Comparison of ENCODE assay signal across 9 mouse cellular contexts in the genomic region with DNA sequence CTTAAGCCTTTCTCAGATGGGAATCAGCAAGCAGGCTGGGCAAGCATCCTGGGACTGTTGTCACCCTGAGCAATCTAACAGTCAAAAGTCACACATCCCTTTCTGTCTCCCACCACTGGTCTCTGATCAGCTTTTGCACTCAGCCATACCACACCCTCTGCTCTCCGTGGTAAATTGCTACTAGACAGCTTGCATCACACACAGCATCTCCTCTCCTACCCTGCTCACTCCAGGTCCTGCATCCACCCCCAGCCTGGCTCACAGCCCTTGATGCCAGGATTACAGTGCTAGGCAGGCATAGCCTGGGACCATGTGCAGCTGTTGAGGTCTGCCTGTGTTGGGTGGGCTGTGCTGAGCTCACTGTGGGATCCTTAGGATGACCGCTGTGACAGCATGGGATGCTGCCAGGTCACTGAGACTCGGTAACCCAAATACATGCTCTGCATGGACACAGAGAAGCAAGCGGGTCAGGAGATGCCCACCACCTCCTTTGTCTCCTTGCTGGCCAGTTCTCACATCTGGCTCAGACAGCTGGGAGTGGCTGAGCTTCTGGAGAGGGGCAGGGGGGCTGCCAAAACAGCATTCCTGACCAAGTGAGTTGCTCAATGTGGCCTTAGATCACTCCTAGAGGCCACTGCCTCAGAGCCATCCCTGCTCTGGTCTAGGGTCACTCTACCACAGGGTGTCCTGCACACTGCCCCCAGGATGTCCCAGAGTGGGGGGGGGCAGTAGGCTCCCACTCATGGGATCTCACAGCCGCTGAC. TPM values are rescaled to one million over a fixed set of nuclear protein-coding genes. Genes with fewer than 3 reads are reported as not detected.
DNase-seq lines count a peak whose midpoint lies in the region; ATAC-seq and TF ChIP-seq lines count a peak whose summit lies in the region.
"Had no signal": no experiment of that assay in that cellular context is flagged by ENCODE, and none has a peak within 500 bp of the region (broad histone marks: within the 10 kb centered on the region; RNA-seq: fewer than 3 reads in every experiment).

No protein-coding gene starts in this region.

- ATAC-seq in kidney, postnatal 0 days (replicated peaks; ENCODE audit: low FRiP score, low read depth) = no peak
- ATAC-seq in common myeloid progenitor, adult 5-6 weeks (replicated peaks; ENCODE audit: low read depth, poor library complexity, severe bottlenecking) = peak; percentile 28
- ATAC-seq in heart, embryonic 13.5 days (ENCODE audit: extremely low read depth, insufficient number of reproducible peaks, low FRiP score, low TSS enrichment) = no peak

- no peaks in the 10 kb centered on the region for H3K9me3 ChIP-seq in kidney, postnatal 0 days (replicated peaks; ENCODE audit: low read length)
- H3K9me3 ChIP-seq in heart, embryonic 13.5 days = no peaks in the 10 kb centered on the region

- no peaks in the 10 kb centered on the region for H3K27me3 ChIP-seq in kidney, postnatal 0 days (ENCODE audit: insufficient read depth, low read length)
- peaks cover under 1% of the 10 kb centered on the region; the same call in 1 of the 2 replicates for H3K27me3 ChIP-seq in heart, embryonic 13.5 days (replicated peaks)

- no peak overlapping the region for H3K4me3 ChIP-seq in kidney, postnatal 0 days (replicated peaks; ENCODE audit: low read depth, low read length)
- no peak overlapping the region for H3K4me3 ChIP-seq in heart, embryonic 13.5 days

- TF ChIP-seq CTCF in kidney, postnatal 0 days (IDR thresholded peaks at IDR 0.05; ENCODE audit: low read depth) = no peak

- no peaks in the 10 kb centered on the region for H3K36me3 ChIP-seq in kidney, postnatal 0 days (ENCODE audit: insufficient read depth, low read length)
- no peaks in the 10 kb centered on the region for H3K36me3 ChIP-seq in heart, embryonic 13.5 days

- no peak overlapping the region for H3K4me2 ChIP-seq in kidney, postnatal 0 days (ENCODE audit: low read length)
- H3K4me2 ChIP-seq in heart, embryonic 13.5 days = no peak overlapping the region

- H3K4me1 ChIP-seq in kidney, postnatal 0 days (replicated peaks; ENCODE audit: insufficient read depth, low read length) = 0 out of 2 replicates have a peak, but pooled peaks cover 6% of the 10 kb centered on the region
- H3K4me1 ChIP-seq in heart, embryonic 13.5 days = peaks cover 32% of the 10 kb centered on the region

- DNase-seq in kidney, postnatal 0 days (ENCODE audit: low spot score) = no peak
- no peak for DNase-seq in kidney, adult 18-20 months
- DNase-seq in lung, postnatal 14 days = peak; percentile 34
- DNase-seq in urinary bladder, postnatal 25 days (ENCODE audit: low spot score) = no peak
- DNase-seq in layer of hippocampus, postnatal 25 days (ENCODE audit: extremely low spot score in 1 of 2, low spot score in 1 of 2) = no peak
- no peak for DNase-seq in frontal cortex, postnatal 25 days (ENCODE audit: low spot score in 2 of 2)

- 70% methylated on average over 5 of the region's 5 CpGs for WGBS in kidney, postnatal 0 days
- 60% methylated on average over 5 of the region's 5 CpGs for WGBS in heart, embryonic 13.5 days

- H3K27ac ChIP-seq in kidney, postnatal 0 days = 0 out of 2 replicates have a peak overlapping the region, but pooled peaks have one; percentile 56
- H3K27ac ChIP-seq in heart, embryonic 13.5 days (replicated peaks) = no peak overlapping the region

- H3K9ac ChIP-seq in kidney, postnatal 0 days (ENCODE audit: low read depth, low read length) = no peak overlapping the region
- H3K9ac ChIP-seq in heart, embryonic 13.5 days = 0 out of 2 replicates have a peak overlapping the region, but pooled peaks have one; percentile 14

RNA-seq across cellular contexts. Expression of a gene that starts 6.2 kb away (rescaled TPM):
- 24.0 and 25.2 TPM in 2 replicates for polyA plus RNA-seq in kidney, postnatal 0 days (2015; fragmentation: Nextera tagmentation; extraction: Ambion mirVana)
- 12.3 and 16.7 TPM in 2 replicates for total RNA-seq in common myeloid progenitor, adult 5-6 weeks (2017)
- polyA plus RNA-seq in heart, embryonic 13.5 days (2015; fragmentation: Nextera tagmentation; extraction: Ambion mirVana) = 5.6 and 5.8 TPM in 2 replicates
- 10 to 100 TPM; 88.2 to 97.2 TPM for total RNA-seq in layer of hippocampus, postnatal 25 days (2021)

RNA-seq across cellular contexts. Expression of a gene that starts 33.1 kb away (rescaled TPM):
- 402 and 433 TPM in 2 replicates for polyA plus RNA-seq in kidney, postnatal 0 days (2015; fragmentation: Nextera tagmentation; extraction: Ambion mirVana)
- 41.8 and 47.5 TPM in 2 replicates for total RNA-seq in common myeloid progenitor, adult 5-6 weeks (2017)
- 98.8 and 114 TPM in 2 replicates for polyA plus RNA-seq in heart, embryonic 13.5 days (2015; fragmentation: Nextera tagmentation; extraction: Ambion mirVana)
- 10 to 100 TPM; 38.7 to 40.7 TPM for total RNA-seq in layer of hippocampus, postnatal 25 days (2021)

RNA-seq across cellular contexts. Expression of a gene that starts 45.7 kb away (rescaled TPM):
- 232 and 262 TPM in 2 replicates for polyA plus RNA-seq in kidney, postnatal 0 days (2015; fragmentation: Nextera tagmentation; extraction: Ambion mirVana)
- total RNA-seq in common myeloid progenitor, adult 5-6 weeks (2017) = 393 and 414 TPM in 2 replicates
- 220 and 237 TPM in 2 replicates for polyA plus RNA-seq in heart, embryonic 13.5 days (2015; fragmentation: Nextera tagmentation; extraction: Ambion mirVana)
- 100 to 1,000 TPM; 332 to 335 TPM for total RNA-seq in layer of hippocampus, postnatal 25 days (2021)

RNA-seq across cellular contexts. Expression of a gene that starts 58.7 kb away (rescaled TPM):
- polyA plus RNA-seq in kidney, postnatal 0 days (2015; fragmentation: Nextera tagmentation; extraction: Ambion mirVana) = not detected in 2 replicates
- not detected in 2 replicates for total RNA-seq in common myeloid progenitor, adult 5-6 weeks (2017)
- polyA plus RNA-seq in heart, embryonic 13.5 days (2015; fragmentation: Nextera tagmentation; extraction: Ambion mirVana) = not detected in 2 replicates
- not detected for total RNA-seq in layer of hippocampus, postnatal 25 days (2021)
- polyA plus RNA-seq: heart, embryonic 16.5 days had no signal
